Mouse (Mus musculus): ENCODE results near the gene Snap47. TPM values are rescaled to one million over a fixed set of nuclear protein-coding genes. Genes with fewer than 3 reads are reported as not detected.

Snap47 gene
- total and polyA plus RNA-seq, 3 experiments = 13.3 to 34.9 (median 27.9) TPM

GRCm38 (mm10) chr11:59477240-59477639 lies 26.3 kb upstream of the Snap47 start:
- no peaks in the 10 kb centered on the region for H3K36me3 ChIP-seq (replicated peaks)
- peaks cover 2% of the 10 kb centered on the region; the same call in 1 of the 2 replicates for H3K4me1 ChIP-seq (ENCODE audit: insufficient read depth, low read depth, low read length)
- ATAC-seq (ENCODE audit: extremely low read depth, insufficient number of reproducible peaks, low FRiP score, poor library complexity, severe bottlenecking) = no peak
- H3K27me3 ChIP-seq (ENCODE audit: insufficient read depth, low read length) = peaks cover 43% of the 10 kb centered on the region
- no peak overlapping the region for H3K4me3 ChIP-seq (ENCODE audit: low read depth, low read length)
- no peak for TF ChIP-seq CTCF (IDR thresholded peaks at IDR 0.05; ENCODE audit: low read depth, low read length)
- no peak for TF ChIP-seq POLR2AphosphoS5 (IDR thresholded peaks at IDR 0.05; ENCODE audit: insufficient replicate concordance, low read depth, low read length)
- TF ChIP-seq GATA1 (IDR thresholded peaks at IDR 0.05; ENCODE audit: borderline replicate concordance, low read length) = no peak
- no peak for TF ChIP-seq TAL1 (conservative IDR thresholded peaks at IDR 0.05; ENCODE audit: low read depth, low read length)
- no peak for TF ChIP-seq GATA2 (IDR thresholded peaks at IDR 0.05; ENCODE audit: borderline replicate concordance, low read depth, low read length)
- no peak for DNase-seq (ENCODE audit: low spot score)
- no peaks in the 10 kb centered on the region for H3K9me3 ChIP-seq (replicated peaks)

GRCm38 (mm10) chr11:59472326-59472677 lies 21.3 kb upstream of the Snap47 start, which contains the start of gene Zfp867:
Zfp867 (minus strand) TSS chr11:59472474.
- Histone ChIP-seq H3K4me3 (ENCODE audit: low read depth, low read length) (peak within 1 kb of the TSS; percentile 99), H3K9me3 (replicated peaks) (no peaks in the 10 kb centered on the region), H3K4me1 (ENCODE audit: insufficient read depth, low read depth, low read length) (peaks cover 15% of the 10 kb centered on the region), H3K27me3 (ENCODE audit: insufficient read depth, low read length) (peaks cover 25% of the 10 kb centered on the region), H3K36me3 (replicated peaks) (peaks cover 5% of the 10 kb centered on the region)
- TF ChIP-seq TAL1 (conservative IDR thresholded peaks at IDR 0.05; ENCODE audit: low read depth, low read length) = no peak
- DNase-seq (ENCODE audit: low spot score) = peak; percentile 77
- peak; percentile 88 for ATAC-seq (ENCODE audit: extremely low read depth, insufficient number of reproducible peaks, low FRiP score, poor library complexity, severe bottlenecking)

GRCm38 (mm10) chr11:59471413-59472325 lies 20.7 kb upstream of the Snap47 start:
- no peak for TF ChIP-seq GATA1 (IDR thresholded peaks at IDR 0.05; ENCODE audit: borderline replicate concordance, low read length)
- no peak for TF ChIP-seq TAL1 (conservative IDR thresholded peaks at IDR 0.05; ENCODE audit: low read depth, low read length)
- TF ChIP-seq GATA2 (IDR thresholded peaks at IDR 0.05; ENCODE audit: borderline replicate concordance, low read depth, low read length) = no peak
- TF ChIP-seq CTCF (IDR thresholded peaks at IDR 0.05; ENCODE audit: low read depth, low read length) = no peak
- TF ChIP-seq POLR2AphosphoS5 (IDR thresholded peaks at IDR 0.05; ENCODE audit: insufficient replicate concordance, low read depth, low read length) = no peak
- peaks cover 15% of the 10 kb centered on the region for H3K4me1 ChIP-seq (ENCODE audit: insufficient read depth, low read depth, low read length)
- DNase-seq (ENCODE audit: low spot score) (peak; percentile 26), ATAC-seq (ENCODE audit: extremely low read depth, insufficient number of reproducible peaks, low FRiP score, poor library complexity, severe bottlenecking) (no peak)
- no peaks in the 10 kb centered on the region for H3K9me3 ChIP-seq (replicated peaks)
- H3K27me3 ChIP-seq (ENCODE audit: insufficient read depth, low read length) = peaks cover 21% of the 10 kb centered on the region
- H3K4me3 ChIP-seq (ENCODE audit: low read depth, low read length) = peak overlapping the region; percentile 99
- peaks cover 5% of the 10 kb centered on the region for H3K36me3 ChIP-seq (replicated peaks)

- ATAC-seq (ENCODE audit: extremely low read depth, insufficient number of reproducible peaks, low FRiP score, poor library complexity, severe bottlenecking) = no peak
- no peak for TF ChIP-seq GATA1 (IDR thresholded peaks at IDR 0.05; ENCODE audit: borderline replicate concordance, low read length)
- no peak for TF ChIP-seq GATA2 (IDR thresholded peaks at IDR 0.05; ENCODE audit: borderline replicate concordance, low read depth, low read length)
- no peak for TF ChIP-seq POLR2AphosphoS5 (IDR thresholded peaks at IDR 0.05; ENCODE audit: insufficient replicate concordance, low read depth, low read length)
- no peak for DNase-seq (ENCODE audit: low spot score)
- Histone ChIP-seq H3K4me1 (ENCODE audit: insufficient read depth, low read depth, low read length) (peaks cover 4% of the 10 kb centered on the region; the same call in 1 of the 2 replicates), H3K36me3 (replicated peaks) (peaks cover 74% of the 10 kb centered on the region), H3K4me3 (ENCODE audit: low read depth, low read length) (no peak overlapping the region), H3K27me3 (ENCODE audit: insufficient read depth, low read length) (no peaks in the 10 kb centered on the region), H3K9me3 (replicated peaks) (peaks cover 25% of the 10 kb centered on the region)
Observed at GRCm38 (mm10) chr11:59460459-59460858, 9.5 kb upstream of the Snap47 start.

GRCm38 (mm10) chr11:59458973-59459372 lies 8.0 kb upstream of the Snap47 start:
- Histone ChIP-seq H3K4me1 (ENCODE audit: insufficient read depth, low read depth, low read length) (peaks cover 4% of the 10 kb centered on the region; the same call in 1 of the 2 replicates), H3K9me3 (replicated peaks) (peaks cover 18% of the 10 kb centered on the region), H3K4me3 (ENCODE audit: low read depth, low read length) (no peak overlapping the region), H3K36me3 (replicated peaks) (peaks cover 82% of the 10 kb centered on the region), H3K27me3 (ENCODE audit: insufficient read depth, low read length) (no peaks in the 10 kb centered on the region)
- no peak for DNase-seq (ENCODE audit: low spot score)
- no peak for TF ChIP-seq TAL1 (conservative IDR thresholded peaks at IDR 0.05; ENCODE audit: low read depth, low read length)
- no peak for TF ChIP-seq GATA1 (IDR thresholded peaks at IDR 0.05; ENCODE audit: borderline replicate concordance, low read length)
- no peak for TF ChIP-seq CTCF (IDR thresholded peaks at IDR 0.05; ENCODE audit: low read depth, low read length)
- TF ChIP-seq GATA2 (IDR thresholded peaks at IDR 0.05; ENCODE audit: borderline replicate concordance, low read depth, low read length) = no peak
- no peak for TF ChIP-seq POLR2AphosphoS5 (IDR thresholded peaks at IDR 0.05; ENCODE audit: insufficient replicate concordance, low read depth, low read length)
- no peak for ATAC-seq (ENCODE audit: extremely low read depth, insufficient number of reproducible peaks, low FRiP score, poor library complexity, severe bottlenecking)

- H3K36me3 ChIP-seq (replicated peaks) = peaks cover 81% of the 10 kb centered on the region
- peaks cover 9% of the 10 kb centered on the region for H3K4me1 ChIP-seq (ENCODE audit: insufficient read depth, low read depth, low read length)
- TF ChIP-seq POLR2AphosphoS5 (IDR thresholded peaks at IDR 0.05; ENCODE audit: insufficient replicate concordance, low read depth, low read length) (no peak), TAL1 (conservative IDR thresholded peaks at IDR 0.05; ENCODE audit: low read depth, low read length) (no peak), CTCF (IDR thresholded peaks at IDR 0.05; ENCODE audit: low read depth, low read length) (no peak), GATA1 (IDR thresholded peaks at IDR 0.05; ENCODE audit: borderline replicate concordance, low read length) (no peak), GATA2 (IDR thresholded peaks at IDR 0.05; ENCODE audit: borderline replicate concordance, low read depth, low read length) (no peak)
- no peaks in the 10 kb centered on the region; the same call in 1 of the 2 replicates for H3K9me3 ChIP-seq (replicated peaks)
- no peaks in the 10 kb centered on the region for H3K27me3 ChIP-seq (ENCODE audit: insufficient read depth, low read length)
- ATAC-seq (ENCODE audit: extremely low read depth, insufficient number of reproducible peaks, low FRiP score, poor library complexity, severe bottlenecking) = no peak
- no peak for DNase-seq (ENCODE audit: low spot score)
- no peak overlapping the region for H3K4me3 ChIP-seq (ENCODE audit: low read depth, low read length)
Observed at GRCm38 (mm10) chr11:59456891-59457290, 5.9 kb upstream of the Snap47 start.
